Mouse (Mus musculus) kidney, postnatal 0 days (tissue): ENCODE measurements at regions not wholly inside any gene's neighbourhood (a gene's known extent, or its start where the extent isn't known, plus 50 kb on each side); places are given as distances from the start of the nearest gene placed in this dataset.

Experiments
- ATAC-seq: fragments of 200-750 bp; cut with Nextera tagmentation; replicated peaks from 2 replicates; pipeline ENCODE4 v1.8.0; 2017; ENCODE audit warnings: low read depth, moderate number of reproducible peaks, moderate TSS enrichment, moderate library complexity; ENCODE audit not compliant: low FRiP score
- DNase-seq: peaks from one replicate; pipeline ENCODE4 v3.0.0-alpha.2; 2016; ENCODE audit warnings: low spot score
- H3K27ac ChIP-seq: fragments of 300-500 bp; sonication (generic); 2 replicates; pipeline ENCODE4 v1.5.1; 2014; ENCODE audit warnings: mild to moderate bottlenecking
- H3K27me3 ChIP-seq: fragments of 300-500 bp; sonication (generic); 2 replicates; pipeline ENCODE4 v1.6.1; 2014; ENCODE audit warnings: low read length, mixed read lengths; ENCODE audit not compliant: insufficient read depth
- H3K36me3 ChIP-seq: fragments of 300-500 bp; sonication (generic); 2 replicates; pipeline ENCODE4 v1.6.1; 2014; ENCODE audit warnings: low read length, mixed read lengths; ENCODE audit not compliant: insufficient read depth
- H3K4me1 ChIP-seq: fragments of 300-500 bp; sonication (generic); replicated peaks from 2 replicates; pipeline ENCODE4 v1.6.1; 2014; ENCODE audit warnings: antibody characterized with exemption, low read length, mixed read lengths; ENCODE audit not compliant: insufficient read depth
- H3K4me2 ChIP-seq: fragments of 300-500 bp; sonication (generic); 2 replicates; pipeline ENCODE4 v1.6.1; 2014; ENCODE audit warnings: mild to moderate bottlenecking, low read length, moderate library complexity, mixed read lengths
- H3K4me3 ChIP-seq: fragments of 300-500 bp; sonication (generic); replicated peaks from 2 replicates; pipeline ENCODE4 v1.5.1; 2014; ENCODE audit warnings: low read depth, low read length
- H3K9ac ChIP-seq: fragments of 300-500 bp; sonication (generic); 2 replicates; pipeline ENCODE4 v1.6.1; 2014; ENCODE audit warnings: low read depth, low read length
- H3K9me3 ChIP-seq: fragments of 300-500 bp; sonication (generic); replicated peaks from 2 replicates; pipeline ENCODE4 v1.6.1; 2016; ENCODE audit warnings: low read length, inconsistent platforms, mixed read lengths
- CTCF ChIP-seq: IDR thresholded peaks from 2 replicates; pipeline ENCODE4 v1.5.1; 2016; ENCODE audit warnings: antibody characterized with exemption, low read depth, mild to moderate bottlenecking, moderate library complexity
- WGBS: fragments of 180-500 bp; shearing (Covaris S2); extraction: QIAGEN DNeasy Blood & Tissue Kit; methylation state at CpG from one replicate; pipeline ENCODE4 v1.1.7; 2014; 5-methylcytosine and 5-hydroxymethylcytosine counted together

GRCm38 (mm10) chr6:25321446-25321845 lies 365.3 kb upstream of the Tmem229a start:
- no peak overlapping the region for H3K27ac ChIP-seq
- ATAC-seq (no peak), DNase-seq (no peak)
- no peaks in the 10 kb centered on the region for H3K36me3 ChIP-seq
- no peaks in the 10 kb centered on the region for H3K4me1 ChIP-seq
- no peaks in the 10 kb centered on the region for H3K27me3 ChIP-seq
- H3K4me2 ChIP-seq = no peak overlapping the region
- no peak for TF ChIP-seq CTCF
- WGBS = 72% methylated on average over 1 of the region's 1 CpGs
- no peaks in the 10 kb centered on the region for H3K9me3 ChIP-seq
- no peak overlapping the region for H3K9ac ChIP-seq
- H3K4me3 ChIP-seq = no peak overlapping the region

GRCm38 (mm10) chr6:25320291-25320844 lies 364.3 kb upstream of the Tmem229a start:
- H3K4me2 ChIP-seq = no peak overlapping the region
- no peak for DNase-seq
- no peaks in the 10 kb centered on the region for H3K4me1 ChIP-seq
- no peak overlapping the region for H3K4me3 ChIP-seq
- no peaks in the 10 kb centered on the region for H3K9me3 ChIP-seq
- WGBS = 86% methylated on average over 6 of the region's 6 CpGs
- no peak for TF ChIP-seq CTCF
- no peak for ATAC-seq
- H3K27ac ChIP-seq = no peak overlapping the region
- H3K9ac ChIP-seq = no peak overlapping the region
- H3K36me3 ChIP-seq = no peaks in the 10 kb centered on the region
- no peaks in the 10 kb centered on the region for H3K27me3 ChIP-seq

GRCm38 (mm10) chr6:25307471-25307870 lies 351.4 kb upstream of the Tmem229a start:
- Histone ChIP-seq H3K4me3 (no peak overlapping the region), H3K4me2 (no peak overlapping the region), H3K27me3 (no peaks in the 10 kb centered on the region), H3K36me3 (no peaks in the 10 kb centered on the region), H3K27ac (no peak overlapping the region), H3K9me3 (no peaks in the 10 kb centered on the region), H3K4me1 (no peaks in the 10 kb centered on the region), H3K9ac (no peak overlapping the region)
- DNase-seq (no peak), ATAC-seq (no peak)
- TF ChIP-seq CTCF = no peak

GRCm38 (mm10) chr6:25304844-25305504 lies 348.9 kb upstream of the Tmem229a start:
- Histone ChIP-seq H3K4me3 (no peak overlapping the region), H3K9me3 (no peaks in the 10 kb centered on the region), H3K9ac (no peak overlapping the region), H3K4me1 (no peaks in the 10 kb centered on the region), H3K27me3 (no peaks in the 10 kb centered on the region), H3K4me2 (no peak overlapping the region), H3K36me3 (no peaks in the 10 kb centered on the region), H3K27ac (no peak overlapping the region)
- no peak for DNase-seq
- no peak for ATAC-seq
- no peak for TF ChIP-seq CTCF
- whole genome bisulfite sequencing = 73% methylated on average over 4 of the region's 4 CpGs

GRCm38 (mm10) chr6:25291613-25292012 lies 335.5 kb upstream of the Tmem229a start:
- no peaks in the 10 kb centered on the region for H3K9me3 ChIP-seq
- no peaks in the 10 kb centered on the region for H3K36me3 ChIP-seq
- peak; percentile 1 for DNase-seq
- TF ChIP-seq CTCF = no peak
- no peaks in the 10 kb centered on the region for H3K27me3 ChIP-seq
- H3K27ac ChIP-seq = no peak overlapping the region
- H3K9ac ChIP-seq = no peak overlapping the region
- WGBS = 70% methylated on average over 1 of the region's 1 CpGs
- ATAC-seq = peak; percentile 83
- no peak overlapping the region for H3K4me2 ChIP-seq
- no peaks in the 10 kb centered on the region for H3K4me1 ChIP-seq
- no peak overlapping the region for H3K4me3 ChIP-seq

GRCm38 (mm10) chr6:25287591-25287990 lies 331.5 kb upstream of the Tmem229a start:
- DNase-seq = no peak
- Histone ChIP-seq H3K27me3 (no peaks in the 10 kb centered on the region), H3K9me3 (no peaks in the 10 kb centered on the region), H3K27ac (no peak overlapping the region), H3K4me3 (no peak overlapping the region), H3K4me1 (no peaks in the 10 kb centered on the region), H3K36me3 (no peaks in the 10 kb centered on the region), H3K4me2 (no peak overlapping the region), H3K9ac (no peak overlapping the region)
- ATAC-seq = no peak
- no peak for TF ChIP-seq CTCF
- 96% methylated on average over 4 of the region's 4 CpGs for WGBS

- Histone ChIP-seq H3K4me1 (no peaks in the 10 kb centered on the region), H3K9ac (no peak overlapping the region), H3K27me3 (no peaks in the 10 kb centered on the region), H3K4me3 (no peak overlapping the region), H3K27ac (no peak overlapping the region), H3K4me2 (no peak overlapping the region), H3K36me3 (no peaks in the 10 kb centered on the region), H3K9me3 (no peaks in the 10 kb centered on the region)
- WGBS = 79% methylated on average over 6 of the region's 6 CpGs
- no peak for ATAC-seq
- TF ChIP-seq CTCF = no peak
- no peak for DNase-seq
These were observed 330.2 kb upstream of the Tmem229a start for GRCm38 (mm10) chr6:25286313-25286712.
